Mouse (Mus musculus) neural tube, embryonic 13.5 days (tissue): ENCODE measurements around the gene Gpr155. TPM values are rescaled to one million over a fixed set of nuclear protein-coding genes. Genes with fewer than 3 reads are reported as not detected.

Source experiments
- ATAC-seq: fragments of 200-750 bp; cut with Nextera tagmentation; 2 replicates; pipeline ENCODE4 v1.8.0; 2017; ENCODE audit warnings: low read depth, mild to moderate bottlenecking, moderate TSS enrichment, moderate library complexity
- H3K27ac ChIP-seq: fragments of 300-500 bp; sonication (generic); replicated peaks from 2 replicates; pipeline ENCODE4 v1.5.1; 2015; ENCODE audit warnings: moderate library complexity, mild to moderate bottlenecking, inconsistent platforms
- H3K27me3 ChIP-seq: fragments of 300-500 bp; sonication (generic); 2 replicates; pipeline ENCODE4 v1.6.1; 2015; ENCODE audit warnings: mild to moderate bottlenecking, inconsistent platforms
- H3K36me3 ChIP-seq: fragments of 300-500 bp; sonication (generic); 2 replicates; pipeline ENCODE4 v1.6.1; 2015; ENCODE audit warnings: mild to moderate bottlenecking, inconsistent platforms
- H3K4me1 ChIP-seq: fragments of 300-500 bp; sonication (generic); replicated peaks from 2 replicates; pipeline ENCODE4 v1.6.1; 2015; ENCODE audit warnings: inconsistent platforms
- H3K4me2 ChIP-seq: fragments of 300-500 bp; sonication (generic); 2 replicates; pipeline ENCODE4 v1.6.1; 2015; ENCODE audit warnings: inconsistent platforms, mild to moderate bottlenecking, moderate library complexity
- H3K4me3 ChIP-seq: fragments of 300-500 bp; sonication (generic); 2 replicates; pipeline ENCODE4 v1.5.1; 2015; ENCODE audit warnings: mild to moderate bottlenecking, inconsistent platforms
- H3K9ac ChIP-seq: fragments of 300-500 bp; sonication (generic); 2 replicates; pipeline ENCODE4 v1.6.1; 2015; ENCODE audit warnings: moderate library complexity, mild to moderate bottlenecking, inconsistent platforms
- H3K9me3 ChIP-seq: fragments of 300-500 bp; sonication (generic); 2 replicates; pipeline ENCODE4 v1.6.1; 2016; ENCODE audit warnings: inconsistent platforms
- WGBS: fragments of 180-500 bp; shearing (Covaris S2); methylation state at CpG from one replicate; pipeline ENCODE4 v1.1.7; 2015; 5-methylcytosine and 5-hydroxymethylcytosine counted together
- polyA plus RNA-seq: library from polyadenylated mRNA; unstranded; fragments of >200 nt; fragmentation: Nextera tagmentation; extraction: Ambion mirVana; gene quantifications from 2 replicates; pipeline ENCODE4 v1.2.1, GENCODE M21; 2015

Gene Gpr155
- polyA plus RNA-seq, 1 experiment from 2014 or later = 16.0 TPM

- Histone ChIP-seq H3K4me2 (no peak overlapping the region), H3K4me3 (no peak overlapping the region), H3K27me3 (no peaks in the 10 kb centered on the region), H3K4me1 (peaks cover 12% of the 10 kb centered on the region; the same call in 1 of the 2 replicates), H3K9ac (no peak overlapping the region), H3K27ac (peak overlapping the region; percentile 42; the same call in 1 of the 2 replicates), H3K36me3 (peaks cover 5% of the 10 kb centered on the region; the same call in 1 of the 2 replicates), H3K9me3 (no peaks in the 10 kb centered on the region)
- WGBS = 54% methylated on average over 9 of the region's 9 CpGs
- ATAC-seq = no peak
Measured at GRCm38 (mm10) chr2:73347766-73348165, 38.6 kb downstream of the Gpr155 start.

DNA sequence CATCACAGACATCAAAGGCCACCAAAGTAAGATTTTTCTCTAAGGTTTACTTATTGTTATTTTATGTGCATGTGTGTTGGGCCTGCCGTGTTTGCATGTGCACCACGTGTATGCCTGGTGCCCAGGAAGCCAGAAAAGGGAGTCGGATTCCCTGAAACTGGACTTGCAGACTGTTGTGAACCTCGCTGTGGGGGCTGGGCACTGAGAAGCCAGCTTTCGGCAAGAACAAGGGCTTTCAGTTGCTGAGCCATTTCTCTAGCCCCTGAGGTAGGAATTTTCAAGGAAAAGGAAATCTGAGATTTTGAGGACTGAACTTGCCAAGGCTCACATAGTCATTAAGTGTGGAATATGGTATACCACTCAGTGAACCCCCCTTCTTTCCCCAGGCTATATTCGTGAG, 39.2 kb downstream of the Gpr155 start:
- H3K9me3 ChIP-seq = no peaks in the 10 kb centered on the region
- peaks cover 12% of the 10 kb centered on the region; the same call in 1 of the 2 replicates for H3K4me1 ChIP-seq
- no peak overlapping the region for H3K4me3 ChIP-seq
- 0 out of 2 replicates have a peak overlapping the region, but pooled peaks have one; percentile 23 for H3K9ac ChIP-seq
- 68% methylated on average over 6 of the region's 6 CpGs for WGBS
- no peaks in the 10 kb centered on the region for H3K27me3 ChIP-seq
- no peak overlapping the region for H3K4me2 ChIP-seq
- H3K27ac ChIP-seq = 0 out of 2 replicates have a peak overlapping the region, but pooled peaks have one; percentile 52
- H3K36me3 ChIP-seq = peaks cover 5% of the 10 kb centered on the region; the same call in 1 of the 2 replicates
- ATAC-seq = no peak

DNA sequence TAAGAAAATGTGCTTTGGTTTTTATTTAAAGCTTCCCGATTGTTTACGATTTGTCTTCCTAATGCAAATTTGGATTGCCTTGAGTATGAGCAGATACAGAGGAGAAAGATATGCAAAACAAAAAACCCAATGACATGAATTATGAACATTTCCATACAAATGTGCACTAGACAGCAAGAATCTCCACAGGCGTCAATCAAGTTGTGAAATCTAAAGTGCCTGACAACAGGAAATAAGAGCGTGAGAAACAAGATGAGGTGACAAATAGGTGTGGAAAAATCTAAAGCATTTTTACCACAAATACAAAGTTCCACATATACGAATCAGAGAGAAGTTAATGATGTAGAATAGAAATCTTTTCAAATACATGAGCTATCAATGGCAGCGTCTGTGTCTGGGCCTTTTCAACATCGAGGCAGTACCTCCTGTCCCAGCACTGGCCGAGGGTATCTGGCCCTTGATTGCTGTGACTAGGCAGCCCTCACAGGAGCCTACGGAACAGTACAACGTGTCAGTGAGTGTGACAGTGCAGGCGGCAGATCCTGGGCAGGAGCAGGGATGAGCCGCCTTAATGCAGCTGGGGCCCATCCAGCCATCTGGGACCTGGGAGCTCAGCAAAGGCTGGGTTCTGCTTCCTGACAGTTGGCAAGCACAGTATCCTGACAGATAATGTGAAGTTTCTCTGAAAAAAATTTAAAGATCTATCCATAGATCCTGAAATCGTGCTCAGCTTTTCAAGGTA, 39.9 kb downstream of the Gpr155 start:
- Histone ChIP-seq H3K9ac (0 out of 2 replicates have a peak overlapping the region, but pooled peaks have one; percentile 47), H3K4me3 (no peak overlapping the region), H3K27me3 (no peaks in the 10 kb centered on the region), H3K27ac (peak overlapping the region; percentile 52; the same call in 1 of the 2 replicates), H3K9me3 (no peaks in the 10 kb centered on the region), H3K4me1 (peaks cover 12% of the 10 kb centered on the region; the same call in 1 of the 2 replicates), H3K4me2 (no peak overlapping the region), H3K36me3 (peaks cover 5% of the 10 kb centered on the region; the same call in 1 of the 2 replicates)
- ATAC-seq = no peak
- 45% methylated on average over 13 of the region's 13 CpGs for WGBS

DNA sequence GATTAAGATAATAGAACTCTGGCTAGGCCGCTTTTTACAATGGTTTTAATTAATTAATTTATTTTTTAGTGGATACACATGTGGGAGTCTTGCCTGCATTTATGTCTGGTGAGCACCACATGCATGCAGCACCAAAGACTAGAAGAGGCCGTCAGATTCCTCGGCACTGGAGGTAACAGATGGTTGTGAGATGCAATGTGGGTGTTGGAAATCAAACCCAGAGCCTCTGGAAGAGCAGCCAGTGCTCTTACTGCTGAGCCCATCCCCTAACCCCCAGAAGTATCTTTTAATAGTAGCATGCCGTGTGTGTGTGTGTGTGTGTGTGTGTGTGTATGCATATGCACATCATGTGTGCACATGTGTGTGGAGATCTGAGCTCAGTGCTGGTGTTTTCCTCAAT, 41.2 kb downstream of the Gpr155 start:
- Histone ChIP-seq H3K4me3 (no peak overlapping the region), H3K27me3 (no peaks in the 10 kb centered on the region), H3K4me2 (no peak overlapping the region), H3K27ac (no peak overlapping the region), H3K36me3 (peaks cover 5% of the 10 kb centered on the region; the same call in 1 of the 2 replicates), H3K9me3 (no peaks in the 10 kb centered on the region), H3K9ac (no peak overlapping the region), H3K4me1 (peaks cover 12% of the 10 kb centered on the region; the same call in 1 of the 2 replicates)
- WGBS = 74% methylated on average over 4 of the region's 4 CpGs
- ATAC-seq = no peak

DNA sequence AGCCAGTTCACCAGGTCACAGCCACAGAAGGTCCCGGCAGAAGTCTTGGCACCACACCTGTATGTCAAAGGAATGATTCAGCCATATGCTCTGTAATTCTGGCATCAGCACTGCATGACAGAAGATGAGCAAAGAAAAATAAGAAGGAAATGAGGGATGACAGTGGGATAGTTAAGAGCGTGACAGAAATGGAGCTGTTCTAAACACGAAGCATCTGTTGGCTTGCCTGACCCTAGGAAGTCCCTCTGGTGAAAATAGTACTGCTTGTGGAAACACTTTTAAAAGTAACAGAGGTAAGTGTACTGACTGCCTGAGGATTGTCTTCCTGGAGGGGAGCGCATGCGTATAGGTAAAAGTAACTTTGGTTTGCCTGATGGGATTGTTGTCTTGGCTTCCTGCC, 42.7 kb downstream of the Gpr155 start:
- Histone ChIP-seq H3K4me2 (no peak overlapping the region), H3K27me3 (no peaks in the 10 kb centered on the region), H3K4me3 (no peak overlapping the region), H3K9me3 (no peaks in the 10 kb centered on the region), H3K9ac (no peak overlapping the region), H3K36me3 (peaks cover 5% of the 10 kb centered on the region; the same call in 1 of the 2 replicates), H3K27ac (no peak overlapping the region), H3K4me1 (peaks cover 12% of the 10 kb centered on the region; the same call in 1 of the 2 replicates)
- no peak for ATAC-seq
- 95% methylated on average over 5 of the region's 5 CpGs for WGBS

GRCm38 (mm10) chr2:73338415-73338814, 48.0 kb downstream of the Gpr155 start:
- ATAC-seq = no peak
- 74% methylated on average over 8 of the region's 8 CpGs for WGBS

DNA sequence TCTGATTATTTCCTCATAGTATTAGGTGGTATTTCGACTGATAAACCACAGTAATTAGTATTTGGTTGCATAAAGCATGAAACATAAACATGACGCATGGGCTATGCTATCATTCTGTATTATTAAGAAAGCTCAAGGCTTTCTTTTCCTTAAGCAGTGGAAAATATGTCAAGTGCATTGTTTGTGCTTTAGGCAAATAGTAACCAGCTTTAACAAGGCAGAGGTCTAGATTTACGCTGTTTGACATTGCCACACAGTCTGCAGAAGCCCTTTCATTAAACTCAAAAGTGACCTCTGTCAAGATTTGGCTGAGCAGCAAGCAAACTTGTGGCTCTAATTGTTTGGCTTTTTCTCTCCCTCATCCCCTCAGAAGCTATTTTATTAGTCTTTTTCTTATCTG, 50.4 kb downstream of the Gpr155 start:
- no peak for ATAC-seq
- no peaks in the 10 kb centered on the region for H3K9me3 ChIP-seq
- no peaks in the 10 kb centered on the region for H3K36me3 ChIP-seq
- no peaks in the 10 kb centered on the region for H3K4me1 ChIP-seq
- WGBS = 92% methylated on average over 3 of the region's 3 CpGs
- H3K9ac ChIP-seq = no peak overlapping the region
- no peak overlapping the region for H3K4me2 ChIP-seq
- no peak overlapping the region for H3K27ac ChIP-seq
- no peak overlapping the region for H3K4me3 ChIP-seq
- no peaks in the 10 kb centered on the region for H3K27me3 ChIP-seq

More at GRCm38 (mm10) chr2:73338415-73338814, 48.0 kb downstream of the Gpr155 start:
- Histone ChIP-seq H3K4me1 (no peaks in the 10 kb centered on the region), H3K27me3 (no peaks in the 10 kb centered on the region), H3K36me3 (peaks cover 3% of the 10 kb centered on the region; the same call in 1 of the 2 replicates), H3K4me2 (no peak overlapping the region), H3K9ac (no peak overlapping the region), H3K4me3 (no peak overlapping the region), H3K9me3 (no peaks in the 10 kb centered on the region), H3K27ac (no peak overlapping the region)

DNA sequence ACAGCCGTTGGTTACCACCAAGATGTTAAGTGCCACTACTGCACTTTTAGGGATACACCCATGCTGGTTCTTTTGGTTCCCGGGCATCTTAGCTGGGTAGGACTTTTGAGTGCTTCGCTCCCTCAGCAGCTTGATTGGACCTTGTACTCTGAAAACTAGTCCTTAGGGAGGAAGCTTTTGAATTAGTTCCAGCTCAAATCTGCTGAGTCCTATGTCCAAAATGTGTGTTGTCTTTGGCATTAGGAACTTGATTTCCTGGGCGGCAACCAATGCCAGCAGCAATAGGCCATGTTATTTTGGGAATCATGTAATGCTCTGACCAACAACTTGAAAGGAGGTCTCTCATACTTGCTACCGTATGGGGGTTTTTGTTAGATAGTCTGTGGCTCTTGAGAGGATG, 60.5 kb downstream of the Gpr155 start:
- H3K4me1 ChIP-seq = no peaks in the 10 kb centered on the region
- no peak overlapping the region for H3K9ac ChIP-seq
- no peaks in the 10 kb centered on the region for H3K9me3 ChIP-seq
- H3K36me3 ChIP-seq = no peaks in the 10 kb centered on the region
- H3K27me3 ChIP-seq = no peaks in the 10 kb centered on the region
- no peak overlapping the region for H3K27ac ChIP-seq
- no peak overlapping the region for H3K4me3 ChIP-seq
- H3K4me2 ChIP-seq = no peak overlapping the region
- 76% methylated on average over 5 of the region's 5 CpGs for WGBS
- no peak for ATAC-seq

GRCm38 (mm10) chr2:73322991-73323390, 63.4 kb downstream of the Gpr155 start:
- Histone ChIP-seq H3K4me2 (no peak overlapping the region), H3K27me3 (no peaks in the 10 kb centered on the region), H3K36me3 (no peaks in the 10 kb centered on the region), H3K27ac (no peak overlapping the region), H3K9me3 (no peaks in the 10 kb centered on the region), H3K9ac (no peak overlapping the region), H3K4me3 (no peak overlapping the region), H3K4me1 (no peaks in the 10 kb centered on the region)
- ATAC-seq = no peak
- 67% methylated on average over 12 of the region's 12 CpGs for WGBS

DNA sequence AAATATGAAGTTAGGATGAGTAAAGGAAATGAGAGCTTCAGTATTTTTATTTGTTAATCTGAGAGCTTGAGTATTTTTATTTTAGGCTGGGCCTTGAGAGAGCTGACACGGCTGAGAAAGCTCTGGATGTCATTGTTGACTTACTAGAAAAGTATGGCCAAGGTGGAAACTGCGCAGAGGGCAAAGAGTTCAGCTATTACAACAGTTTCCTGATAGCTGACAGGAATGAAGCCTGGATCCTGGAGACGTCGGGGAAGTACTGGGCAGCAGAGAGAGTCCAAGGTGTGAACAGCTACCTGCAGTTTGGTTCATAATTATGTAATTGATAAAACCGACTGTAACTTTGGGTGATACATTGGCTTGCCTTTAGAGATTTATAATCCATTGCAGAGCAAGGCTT, 67.2 kb downstream of the Gpr155 start:
- WGBS = 90% methylated on average over 5 of the region's 5 CpGs
- Histone ChIP-seq H3K36me3 (no peaks in the 10 kb centered on the region), H3K4me1 (no peaks in the 10 kb centered on the region), H3K27ac (no peak overlapping the region), H3K9ac (no peak overlapping the region), H3K27me3 (no peaks in the 10 kb centered on the region), H3K4me3 (no peak overlapping the region), H3K9me3 (no peaks in the 10 kb centered on the region), H3K4me2 (no peak overlapping the region)
- no peak for ATAC-seq

GRCm38 (mm10) chr2:73317426-73317825, 68.9 kb downstream of the Gpr155 start:
- WGBS = 93% methylated on average over 9 of the region's 9 CpGs
- Histone ChIP-seq H3K36me3 (no peaks in the 10 kb centered on the region), H3K4me1 (peaks cover 4% of the 10 kb centered on the region), H3K9ac (no peak overlapping the region), H3K9me3 (no peaks in the 10 kb centered on the region), H3K27ac (no peak overlapping the region), H3K27me3 (no peaks in the 10 kb centered on the region), H3K4me2 (no peak overlapping the region), H3K4me3 (no peak overlapping the region)
- ATAC-seq = no peak

DNA sequence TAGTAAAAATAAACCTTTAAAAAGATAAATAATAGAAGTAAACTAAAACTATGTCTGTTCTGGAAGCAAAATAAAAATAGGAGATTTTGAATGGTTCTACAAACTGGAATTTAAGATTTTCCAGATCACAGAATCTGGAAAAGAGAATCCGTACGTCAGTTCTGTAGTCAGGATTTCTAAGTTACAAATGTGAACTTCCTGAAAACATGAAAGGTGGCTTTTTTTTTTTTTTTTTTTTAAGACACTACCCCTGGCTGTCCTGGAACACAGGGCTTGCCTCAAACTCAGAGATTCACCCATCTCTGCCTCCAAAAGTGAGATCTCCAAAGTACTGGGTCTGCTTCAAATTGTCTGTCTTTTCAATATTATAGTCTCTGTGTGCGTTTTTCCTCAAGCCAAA, 72.1 kb downstream of the Gpr155 start:
- WGBS = 90% methylated on average over 3 of the region's 3 CpGs
- ATAC-seq = no peak
- Histone ChIP-seq H3K9me3 (no peaks in the 10 kb centered on the region), H3K9ac (no peak overlapping the region), H3K4me3 (no peak overlapping the region), H3K4me1 (peaks cover 14% of the 10 kb centered on the region), H3K4me2 (no peak overlapping the region), H3K27ac (no peak overlapping the region), H3K27me3 (no peaks in the 10 kb centered on the region), H3K36me3 (peaks cover 8% of the 10 kb centered on the region)
